Mouse (Mus musculus) liver, embryonic 14.5 days (tissue): ENCODE data around the gene Uox. TPM values are rescaled to one million over a fixed set of nuclear protein-coding genes. Genes with fewer than 3 reads are reported as not detected.

Source experiments
- ATAC-seq: fragments of 200-750 bp; cut with Nextera tagmentation; 2 replicates; pipeline ENCODE4 v1.8.0; 2017; ENCODE audit warnings: moderate number of reproducible peaks, mild to moderate bottlenecking, moderate library complexity; ENCODE audit not compliant: insufficient read depth
- DNase-seq, 3 experiments: peaks; one replicate each; pipeline ENCODE4 v3.0.0-alpha.2; 2012 to 2013; ENCODE audit warnings: low read depth in 3 of 3, low spot score in 3 of 3
- H3K27ac ChIP-seq: fragments of 300-500 bp; sonication (generic); 2 replicates; pipeline ENCODE4 v1.5.1; 2014; ENCODE audit warnings: moderate library complexity, mild to moderate bottlenecking, control low read depth, inconsistent platforms
- H3K27me3 ChIP-seq: fragments of 300-500 bp; sonication (generic); 2 replicates; pipeline ENCODE4 v1.6.1; 2014; ENCODE audit warnings: mild to moderate bottlenecking, low read length, moderate library complexity; ENCODE audit not compliant: control insufficient read depth, insufficient read depth
- H3K36me3 ChIP-seq: fragments of 300-500 bp; sonication (generic); replicated peaks from 2 replicates; pipeline ENCODE4 v1.6.1; 2014; ENCODE audit warnings: low read depth; ENCODE audit not compliant: control insufficient read depth, insufficient read depth
- H3K4me1 ChIP-seq, 2 experiments: fragments of 200-500 bp in 1 of 2; fragments of 300-500 bp in 1 of 2; sonication (generic) in 1 of 2; replicated peaks; 2 replicates each; pipeline ENCODE4 v1.6.1; 2012 to 2014; ENCODE audit warnings: antibody characterized with exemption in 1 of 2, inconsistent platforms in 1 of 2, low read length in 1 of 2; ENCODE audit not compliant: control insufficient read depth in 2 of 2, insufficient read depth in 2 of 2
- H3K4me2 ChIP-seq: fragments of 300-500 bp; sonication (generic); 2 replicates; pipeline ENCODE4 v1.6.1; 2014; ENCODE audit warnings: low read depth, mild to moderate bottlenecking, control low read depth, moderate library complexity
- H3K4me3 ChIP-seq, 2 experiments: fragments of 200-500 bp in 1 of 2; fragments of 300-500 bp in 1 of 2; sonication (generic) in 1 of 2; 2 replicates each; pipeline ENCODE4 v1.5.1; 2012 to 2014; ENCODE audit warnings: low read depth in 2 of 2, low read length in 2 of 2, mild to moderate bottlenecking in 2 of 2, control low read depth in 1 of 2, inconsistent platforms in 1 of 2, moderate library complexity in 1 of 2; ENCODE audit not compliant: insufficient read depth in 1 of 2
- H3K9ac ChIP-seq: fragments of 300-500 bp; sonication (generic); replicated peaks from 2 replicates; pipeline ENCODE4 v1.6.1; 2014; ENCODE audit warnings: mild to moderate bottlenecking, control low read depth, moderate library complexity
- H3K9me3 ChIP-seq: fragments of 300-500 bp; sonication (generic); 2 replicates; pipeline ENCODE4 v1.6.1; 2016; ENCODE audit warnings: low read length, mixed read lengths; ENCODE audit not compliant: control insufficient read depth
- CTCF ChIP-seq: IDR thresholded peaks from 2 replicates; pipeline ENCODE4 v1.5.1; 2016; ENCODE audit warnings: antibody characterized with exemption, low read depth, control low read depth
- EP300 ChIP-seq: IDR thresholded peaks from 2 replicates; pipeline ENCODE4 v1.6.1; 2016; ENCODE audit warnings: antibody characterized with exemption, low read depth
- WGBS: fragments of 180-500 bp; shearing (Covaris S2); extraction: QIAGEN DNeasy Blood & Tissue Kit; methylation state at CpG from one replicate; pipeline ENCODE4 v1.1.7; 2014; ENCODE audit not compliant: insufficient replicate concordance; 5-methylcytosine and 5-hydroxymethylcytosine counted together
- polyA plus RNA-seq, 2 experiments: library from polyadenylated mRNA; depleted of rRNA in 1 of 2; stranded (reverse) in 1 of 2; unstranded in 1 of 2; fragments of >200 nt; fragmentation: Nextera tagmentation in 1 of 2; extraction: Ambion mirVana in 1 of 2; gene quantifications; 2 replicates each; pipeline versions ENCODE4 v1.2.1 to v1.2.3; 2012 to 2014

Uox gene
- polyA plus RNA-seq, 2 experiments, result 4.3 to 6.4 TPM

DNA sequence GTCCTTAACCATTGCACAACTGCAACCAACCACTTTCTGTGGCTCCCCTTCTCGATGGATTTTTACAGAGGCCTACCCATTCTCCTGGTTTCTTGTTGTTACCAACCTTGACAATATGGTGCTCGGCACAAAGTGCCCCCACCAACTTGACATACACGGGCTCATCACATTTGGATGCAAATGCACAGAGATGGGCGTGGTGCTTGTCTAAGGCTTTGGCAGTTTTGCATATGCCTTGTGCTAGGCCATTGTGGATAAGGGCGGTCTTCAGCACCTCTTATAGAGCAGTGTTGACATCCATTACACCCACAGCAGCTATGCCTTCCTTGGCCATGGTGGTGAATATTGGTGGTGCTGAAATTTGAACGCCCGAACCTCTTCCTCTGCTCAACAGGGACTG, 7.3 kb upstream of the Uox start:
- H3K27ac ChIP-seq, result no peak overlapping the region
- H3K27me3 ChIP-seq, result no peaks in the 10 kb centered on the region
- TF ChIP-seq EP300, result no peak
- no peak for TF ChIP-seq CTCF
- no peak for DNase-seq
- H3K9me3 ChIP-seq, result no peaks in the 10 kb centered on the region
- H3K4me3 ChIP-seq, result no peak overlapping the region
- no peak for ATAC-seq
- no peaks in the 10 kb centered on the region for H3K4me1 ChIP-seq
- 72% methylated on average over 7 of the region's 7 CpGs for WGBS
- H3K9ac ChIP-seq, result no peak overlapping the region
- no peaks in the 10 kb centered on the region for H3K36me3 ChIP-seq
- H3K4me2 ChIP-seq, result no peak overlapping the region

- Histone ChIP-seq H3K27me3 (no peaks in the 10 kb centered on the region), H3K4me1 (no peaks in the 10 kb centered on the region), H3K9ac (no peak overlapping the region), H3K9me3 (no peaks in the 10 kb centered on the region), H3K27ac (no peak overlapping the region), H3K4me3 (no peak overlapping the region), H3K36me3 (no peaks in the 10 kb centered on the region), H3K4me2 (no peak overlapping the region)
- WGBS, result 36% methylated on average over 14 of the region's 14 CpGs
- ATAC-seq (no peak), DNase-seq (peak; percentile 37 to 42 (median 41))
- TF ChIP-seq EP300 (no peak), CTCF (peak; percentile 67)
These were observed 5.8 kb upstream of the Uox start for GRCm38 (mm10) chr3:146564268-146565064.

DNA sequence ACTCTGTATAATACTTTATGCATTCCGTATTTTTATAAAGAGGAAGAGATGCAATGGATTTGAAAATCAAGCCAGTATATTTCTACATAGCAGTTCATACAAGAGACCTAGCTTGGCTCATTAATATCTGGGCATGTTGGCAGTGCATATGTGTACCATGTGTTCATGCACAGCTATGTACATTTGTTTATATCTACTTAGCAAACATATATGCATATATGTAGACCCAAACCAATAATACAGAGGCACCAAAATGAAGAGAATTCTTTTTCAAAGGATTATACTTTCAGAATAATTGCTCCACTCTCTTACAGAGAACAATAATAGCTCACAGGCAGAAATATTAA, 5.2 kb upstream of the Uox start:
- WGBS, result 56% methylated on average over 1 of the region's 1 CpGs
- Histone ChIP-seq H3K4me2 (no peak overlapping the region), H3K27ac (no peak overlapping the region), H3K36me3 (no peaks in the 10 kb centered on the region), H3K4me1 (0 out of 4 replicates have a peak, but pooled peaks cover 0 to 2% of the 10 kb centered on the region in 2 experiments), H3K9me3 (no peaks in the 10 kb centered on the region), H3K27me3 (no peaks in the 10 kb centered on the region), H3K4me3 (no peak overlapping the region), H3K9ac (no peak overlapping the region)
- DNase-seq, result no peak
- TF ChIP-seq CTCF (no peak), EP300 (no peak)
- no peak for ATAC-seq

GRCm38 (mm10) chr3:146567366-146567765, 2.9 kb upstream of the Uox start:
- Histone ChIP-seq H3K27ac (no peak overlapping the region), H3K4me3 (no peak overlapping the region), H3K36me3 (no peaks in the 10 kb centered on the region), H3K4me2 (no peak overlapping the region), H3K9ac (no peak overlapping the region), H3K9me3 (no peaks in the 10 kb centered on the region), H3K4me1 (peaks cover 0 to 4% of the 10 kb centered on the region in 2 experiments; a peak in 1 of 4 replicates), H3K27me3 (no peaks in the 10 kb centered on the region)
- 73% methylated on average over 7 of the region's 7 CpGs for WGBS
- DNase-seq (no peak), ATAC-seq (no peak)
- no peak for TF ChIP-seq CTCF
- no peak for TF ChIP-seq EP300

DNA sequence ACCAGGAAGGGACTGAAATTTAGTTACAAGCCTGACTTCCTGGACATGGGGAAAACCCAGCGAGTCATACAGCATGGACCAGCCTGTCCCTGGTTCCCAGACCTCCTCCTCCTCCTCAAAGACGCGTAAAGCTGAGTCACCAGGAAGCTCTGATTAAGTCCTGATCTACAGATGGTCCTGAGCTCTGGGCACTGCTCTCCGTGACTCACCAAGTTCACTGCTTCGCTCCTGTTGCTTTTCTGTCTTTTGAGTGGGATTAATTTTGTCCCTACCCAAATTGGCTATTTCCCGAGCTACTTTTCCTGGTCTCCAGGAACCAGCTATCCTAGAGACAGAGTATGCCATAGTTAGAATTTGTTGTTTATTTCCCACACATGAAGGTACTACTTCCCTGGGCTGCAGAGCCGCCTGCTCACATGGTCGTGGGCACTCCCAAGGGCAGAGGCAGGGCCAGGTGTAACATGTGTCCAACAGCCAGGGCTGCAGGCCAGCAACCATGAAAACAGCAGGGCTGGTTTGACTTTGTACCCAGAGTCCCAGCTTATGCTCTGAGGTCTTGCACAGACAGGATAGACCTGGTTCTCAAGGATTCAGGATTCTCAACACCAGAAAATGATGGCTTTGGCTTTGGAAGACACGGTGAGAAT, 2.2 kb upstream of the Uox start:
- Histone ChIP-seq H3K36me3 (no peaks in the 10 kb centered on the region), H3K4me3 (no peak overlapping the region), H3K9me3 (no peaks in the 10 kb centered on the region), H3K27ac (no peak overlapping the region), H3K4me2 (no peak overlapping the region), H3K9ac (no peak overlapping the region), H3K4me1 (peaks cover 0 to 4% of the 10 kb centered on the region in 2 experiments; a peak in 1 of 4 replicates), H3K27me3 (no peaks in the 10 kb centered on the region)
- WGBS, result 36% methylated on average over 9 of the region's 9 CpGs
- TF ChIP-seq EP300, result no peak
- TF ChIP-seq CTCF, result no peak
- ATAC-seq (no peak), DNase-seq (no peak)
